Mouse (Mus musculus) MEL (cell line): Measurements from ENCODE around the gene Slc25a41.
A peak's percentile ranks its signal among the peaks of the same experiment; 100 is the strongest.

ENCODE experiments used
- CTCF ChIP-seq, 3 experiments: IDR thresholded peaks in 2 of 3; conservative IDR thresholded peaks in 1 of 3; 2 replicates each; pipeline ENCODE4 v1.5.1; 2011 to 2012; ENCODE audit warnings: low read length in 3 of 3, low read depth in 2 of 3, mild to moderate bottlenecking in 2 of 3, improper control_type of control experiment in 1 of 3, inconsistent platforms in 1 of 3, mixed read lengths in 1 of 3, moderate library complexity in 1 of 3; ENCODE audit not compliant: control insufficient read depth in 1 of 3, insufficient read depth in 1 of 3, poor library complexity in 1 of 3, severe bottlenecking in 1 of 3
- E2F4 ChIP-seq: IDR thresholded peaks from 2 replicates; pipeline ENCODE4 v1.6.1; 2011; ENCODE audit warnings: low read depth, low read length, improper control_type of control experiment, borderline replicate concordance
- EP300 ChIP-seq, 2 experiments: IDR thresholded peaks; 2 replicates each; pipeline ENCODE4 v1.6.1; 2011; ENCODE audit warnings: improper control_type of control experiment in 2 of 2, low read length in 2 of 2, low read depth in 1 of 2, mild to moderate bottlenecking in 1 of 2
- GATA1 ChIP-seq: IDR thresholded peaks from 2 replicates; pipeline ENCODE4 v1.6.1; 2011; ENCODE audit warnings: low read depth, low read length, improper control_type of control experiment
- MAFK ChIP-seq: IDR thresholded peaks from 2 replicates; pipeline ENCODE4 v1.6.1; 2011; ENCODE audit warnings: low read depth, mild to moderate bottlenecking, low read length, improper control_type of control experiment, borderline replicate concordance
- TCF12 ChIP-seq: IDR thresholded peaks from 2 replicates; pipeline ENCODE4 v1.6.1; 2014; ENCODE audit warnings: low read depth, mild to moderate bottlenecking, inconsistent platforms, low read length, improper control_type of control experiment, moderate library complexity
- USF1 ChIP-seq: IDR thresholded peaks from 2 replicates; pipeline ENCODE4 v1.6.1; 2014; ENCODE audit warnings: low read depth, mild to moderate bottlenecking, inconsistent platforms, low read length, improper control_type of control experiment, moderate library complexity
- ZC3H11A ChIP-seq: IDR thresholded peaks from 2 replicates; pipeline ENCODE4 v1.6.1; 2012; ENCODE audit warnings: low read depth, mild to moderate bottlenecking, inconsistent platforms, low read length, improper control_type of control experiment
- ZNF384 ChIP-seq: IDR thresholded peaks from 2 replicates; pipeline ENCODE4 v1.6.1; 2012; ENCODE audit warnings: low read depth, mild to moderate bottlenecking, inconsistent platforms, low read length, improper control_type of control experiment

DNA sequence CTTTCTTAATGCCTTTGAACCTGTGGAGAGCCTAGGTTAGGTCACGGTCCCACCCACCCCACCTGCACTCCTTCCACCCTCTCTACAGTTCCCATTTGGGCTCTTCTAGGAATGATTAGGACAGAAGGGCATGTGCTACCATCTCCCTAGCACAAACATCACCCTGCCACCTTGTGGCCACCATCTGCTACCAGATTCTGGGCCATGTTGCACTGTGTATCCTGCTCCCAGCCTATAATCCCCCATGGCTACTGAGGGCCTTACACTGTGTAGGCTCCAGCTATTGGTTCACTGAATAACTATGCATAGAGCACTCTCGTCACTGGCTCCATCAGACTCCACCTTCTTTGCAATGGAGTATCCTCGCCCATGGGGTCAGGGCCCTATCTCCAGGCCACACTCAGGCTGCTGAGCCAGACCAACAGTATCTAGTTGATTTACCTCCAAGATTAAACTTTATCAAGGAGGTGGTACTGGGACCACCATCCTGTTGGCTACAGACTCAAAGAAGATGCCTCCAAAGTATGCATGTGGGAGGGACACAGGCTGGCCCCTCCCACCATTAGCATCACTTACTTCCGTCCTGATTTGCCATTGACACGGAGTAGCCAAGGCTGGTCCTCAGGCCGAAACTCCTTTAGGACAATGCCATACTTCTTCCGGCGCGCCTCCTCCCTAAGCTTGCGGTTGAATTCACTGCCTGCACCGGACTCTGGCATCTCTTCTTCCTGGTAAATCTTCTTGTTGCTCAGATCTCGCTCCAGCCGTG, 34.1 kb downstream of the Slc25a41 start:
- TF ChIP-seq ZC3H11A (no peak), CTCF (IDR thresholded peaks at IDR 0.05 in 2 of 3, conservative IDR thresholded peaks at IDR 0.05 in 1 of 3; ENCODE audit: control insufficient read depth in 1 of 3, insufficient read depth in 1 of 3, low read depth in 2 of 3, low read length in 3 of 3, poor library complexity in 1 of 3, severe bottlenecking in 1 of 3) (peak in 2 of 3 experiments; percentile 32 to 40; a peak in 5 of 6 replicates), GATA1 (no peak), ZNF384 (no peak), MAFK (no peak), TCF12 (no peak), E2F4 (no peak), EP300 (IDR thresholded peaks at IDR 0.05; ENCODE audit: low read depth in 1 of 2, low read length in 2 of 2) (no peak), USF1 (no peak)
